Mouse (Mus musculus) forebrain, embryonic 11.5 days (tissue): Measurements from ENCODE around the gene Hspa1l. TPM values are rescaled to one million over a fixed set of nuclear protein-coding genes. Genes with fewer than 3 reads are reported as not detected.
"Not testable (repeated sequence)": the region's sequence is repeated elsewhere in the genome, so short reads cannot be mapped to it uniquely, and the experiment has no call there.

ENCODE experiments used
- ATAC-seq: fragments of 200-750 bp; cut with Nextera tagmentation; replicated peaks from 2 replicates; pipeline ENCODE4 v1.8.0; 2017; ENCODE audit warnings: moderate TSS enrichment; ENCODE audit not compliant: low FRiP score
- DNase-seq: peaks from one replicate; pipeline ENCODE4 v3.0.0-alpha.2; 2017; ENCODE audit warnings: low spot score
- H3K27ac ChIP-seq: fragments of 300-500 bp; sonication (generic); 2 replicates; pipeline ENCODE4 v1.5.1; 2014; ENCODE audit warnings: low read depth, low read length
- H3K27me3 ChIP-seq: fragments of 300-500 bp; sonication (generic); 2 replicates; pipeline ENCODE4 v1.6.1; 2014; ENCODE audit warnings: mild to moderate bottlenecking, low read length, mixed read lengths; ENCODE audit not compliant: control insufficient read depth, insufficient read depth
- H3K36me3 ChIP-seq: fragments of 300-500 bp; sonication (generic); 2 replicates; pipeline ENCODE4 v1.6.1; 2014; ENCODE audit warnings: mild to moderate bottlenecking, low read length, moderate library complexity, mixed read lengths; ENCODE audit not compliant: control insufficient read depth, insufficient read depth
- H3K4me1 ChIP-seq: fragments of 300-500 bp; sonication (generic); replicated peaks from 2 replicates; pipeline ENCODE4 v1.6.1; 2014; ENCODE audit warnings: low read length, mixed read lengths; ENCODE audit not compliant: control insufficient read depth, insufficient read depth
- H3K4me2 ChIP-seq: fragments of 300-500 bp; sonication (generic); 2 replicates; pipeline ENCODE4 v1.6.1; 2014; ENCODE audit warnings: low read depth, mild to moderate bottlenecking, low read length, moderate library complexity, mixed read lengths; ENCODE audit not compliant: severe bottlenecking
- H3K4me3 ChIP-seq: fragments of 300-500 bp; sonication (generic); 2 replicates; pipeline ENCODE4 v1.5.1; 2014; ENCODE audit warnings: low read depth, low read length
- H3K9ac ChIP-seq: fragments of 300-500 bp; sonication (generic); 2 replicates; pipeline ENCODE4 v1.6.1; 2014; ENCODE audit warnings: low read length
- H3K9me3 ChIP-seq: fragments of 300-500 bp; sonication (generic); 2 replicates; pipeline ENCODE4 v1.6.1; 2016; ENCODE audit warnings: low read length, mixed read lengths; ENCODE audit not compliant: control insufficient read depth
- WGBS: fragments of 180-500 bp; shearing (Covaris S2); extraction: QIAGEN DNeasy Blood & Tissue Kit; methylation state at CpG from one replicate; pipeline ENCODE4 v1.1.7; 2014; 5-methylcytosine and 5-hydroxymethylcytosine counted together
- polyA plus RNA-seq: library from polyadenylated mRNA; unstranded; fragments of >200 nt; fragmentation: Nextera tagmentation; extraction: Ambion mirVana; gene quantifications from 2 replicates; pipeline ENCODE4 v1.2.1, GENCODE M21; 2014

Hspa1l gene
- 1.7 and 1.8 TPM in 2 replicates for polyA plus RNA-seq

DNA sequence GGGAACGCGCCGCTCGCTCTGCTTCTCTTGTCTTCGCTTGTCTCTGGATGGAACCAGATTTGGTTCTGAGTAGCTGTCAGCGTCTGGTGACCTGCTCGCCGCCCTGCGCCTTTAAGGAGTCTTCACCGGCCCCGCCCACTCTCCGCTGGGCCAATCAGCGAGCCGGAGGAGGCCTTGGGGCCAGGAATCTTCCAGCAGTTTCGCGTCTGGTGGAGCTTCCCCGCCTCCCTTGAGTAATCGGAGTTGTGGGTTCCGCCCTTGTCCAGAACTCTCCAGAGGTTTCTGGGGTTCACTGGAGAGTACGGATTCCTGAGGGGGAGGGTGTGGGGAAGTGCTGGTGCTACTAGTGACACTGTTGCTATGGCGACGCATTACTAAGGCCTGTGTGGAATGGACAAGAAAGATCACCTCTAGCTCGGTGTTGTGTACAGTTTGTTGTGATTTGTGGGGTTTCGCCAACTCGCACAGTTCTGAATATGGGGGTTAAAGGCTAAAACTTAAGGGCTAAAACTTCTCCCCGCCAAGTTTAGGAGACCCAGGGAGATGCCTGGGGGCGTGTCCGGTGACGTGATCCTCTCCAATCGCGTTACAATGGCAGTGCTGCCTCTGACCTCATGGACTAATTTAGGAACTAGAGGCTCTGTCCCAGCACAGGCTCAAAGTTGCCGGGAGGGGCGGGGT is at the start of gene Hspa1l, which contains the start of gene Hspa1a:
Hspa1l (plus strand) TSS at position 635 of the 681 bp plus-strand sequence.
Hspa1a (minus strand) TSS at position 88 of the 681 bp plus-strand sequence.
- H3K4me3 ChIP-seq, result peak within 1 kb of the TSS; percentile 32
- WGBS, result under 1% methylated on average over 28 of the region's 33 CpGs
- H3K36me3 ChIP-seq, H3K9me3 ChIP-seq, H3K27ac ChIP-seq, H3K4me1 ChIP-seq: not testable (repeated sequence)
- DNase-seq (peak; percentile 81), ATAC-seq (peak; percentile 94)
- H3K9ac ChIP-seq, result peak within 1 kb of the TSS; percentile 41
- H3K4me2 ChIP-seq, result peak within 1 kb of the TSS; percentile 79
- peaks cover 20% of the 10 kb centered on the region for H3K27me3 ChIP-seq

DNA sequence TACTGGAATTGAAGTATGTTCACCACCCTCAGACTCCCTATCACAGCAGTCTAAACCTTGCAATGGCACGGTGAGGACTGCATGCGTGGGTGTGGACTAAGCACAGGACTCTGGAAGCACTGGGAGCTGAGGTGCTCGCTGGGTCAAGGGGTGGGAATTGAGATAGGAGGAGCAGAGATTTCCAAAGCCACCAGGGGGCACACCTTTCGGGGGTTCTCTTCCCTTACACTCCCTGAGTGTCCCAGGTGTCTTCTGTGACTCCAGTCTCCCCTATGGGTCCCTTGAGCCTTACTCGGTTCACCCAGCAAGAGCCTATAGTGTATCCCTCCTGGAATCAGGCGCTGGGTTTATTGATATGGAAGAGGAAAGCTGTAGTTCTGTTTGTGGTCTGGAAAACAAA is 49.6 kb upstream of the Hspa1l start:
- no peak overlapping the region for H3K9ac ChIP-seq
- no peaks in the 10 kb centered on the region for H3K36me3 ChIP-seq
- H3K4me2 ChIP-seq, result no peak overlapping the region
- H3K4me1 ChIP-seq, result no peaks in the 10 kb centered on the region
- no peak overlapping the region for H3K4me3 ChIP-seq
- 51% methylated on average over 6 of the region's 6 CpGs for WGBS
- DNase-seq (no peak), ATAC-seq (no peak)
- no peaks in the 10 kb centered on the region for H3K9me3 ChIP-seq
- H3K27me3 ChIP-seq, result no peaks in the 10 kb centered on the region
- no peak overlapping the region for H3K27ac ChIP-seq

DNA sequence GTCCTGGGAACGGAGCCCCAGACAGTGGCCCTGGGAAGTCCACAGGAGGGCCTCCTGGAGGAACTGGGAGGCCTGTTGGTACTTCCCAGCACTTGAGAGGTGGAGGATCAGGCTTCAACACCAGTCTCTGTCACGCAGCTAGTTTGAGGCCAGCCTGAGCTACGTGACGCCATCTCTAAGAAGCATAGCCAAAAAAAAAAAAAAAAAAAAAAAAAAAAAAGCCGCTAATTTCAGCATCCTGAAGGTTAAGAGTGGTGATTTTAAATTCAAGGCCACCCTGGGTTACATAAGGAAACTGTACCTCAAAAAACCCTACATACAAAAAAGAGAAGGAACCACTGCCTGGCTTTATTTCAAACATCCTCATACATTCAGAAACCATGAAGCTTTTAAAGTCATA is 48.2 kb upstream of the Hspa1l start:
- Histone ChIP-seq H3K4me2 (no peak overlapping the region), H3K27me3 (no peaks in the 10 kb centered on the region), H3K4me3 (no peak overlapping the region), H3K9ac (no peak overlapping the region), H3K4me1 (no peaks in the 10 kb centered on the region), H3K36me3 (no peaks in the 10 kb centered on the region), H3K27ac (no peak overlapping the region), H3K9me3 (no peaks in the 10 kb centered on the region)
- DNase-seq (no peak), ATAC-seq (no peak)
- WGBS, result 73% methylated on average over 5 of the region's 5 CpGs

DNA sequence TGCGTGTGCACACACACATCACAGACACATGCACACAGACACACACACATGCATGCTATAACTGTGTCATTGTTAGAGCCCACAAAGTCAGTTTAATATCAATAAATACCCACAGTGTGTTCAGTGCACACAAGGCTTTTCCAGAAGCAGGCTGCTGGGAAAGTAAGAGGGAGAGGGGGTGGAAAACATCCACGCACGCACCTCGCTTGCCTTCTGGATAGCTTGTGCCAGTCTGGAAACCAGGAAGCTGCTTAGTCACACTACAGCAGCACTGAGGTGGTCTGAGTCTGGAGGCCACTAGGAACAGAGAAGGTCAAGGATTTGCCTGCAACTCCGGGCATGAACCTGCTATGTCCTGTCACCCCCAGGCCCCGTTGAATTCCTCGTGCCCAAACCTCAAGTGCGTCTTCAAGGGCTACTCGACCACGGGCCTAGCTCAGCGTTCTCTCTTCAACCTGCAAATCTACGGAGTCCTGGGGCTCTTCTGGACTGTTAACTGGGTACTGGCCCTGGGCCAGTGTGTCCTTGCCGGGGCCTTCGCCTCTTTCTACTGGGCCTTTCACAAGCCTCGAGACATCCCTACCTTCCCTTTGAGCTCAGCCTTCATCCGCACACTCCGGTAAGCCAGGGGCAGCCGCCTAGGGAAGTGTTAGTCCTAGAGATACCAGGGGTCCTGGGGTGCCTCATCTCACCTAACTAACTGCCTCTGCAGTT is 45.0 kb upstream of the Hspa1l start:
- H3K4me1 ChIP-seq, result 0 out of 2 replicates have a peak, but pooled peaks cover 4% of the 10 kb centered on the region
- no peaks in the 10 kb centered on the region for H3K9me3 ChIP-seq
- H3K4me3 ChIP-seq, result no peak overlapping the region
- ATAC-seq (no peak), DNase-seq (no peak)
- H3K36me3 ChIP-seq, result no peaks in the 10 kb centered on the region
- H3K27me3 ChIP-seq, result no peaks in the 10 kb centered on the region
- H3K9ac ChIP-seq, result no peak overlapping the region
- no peak overlapping the region for H3K27ac ChIP-seq
- 89% methylated on average over 18 of the region's 18 CpGs for WGBS
- H3K4me2 ChIP-seq, result no peak overlapping the region

DNA sequence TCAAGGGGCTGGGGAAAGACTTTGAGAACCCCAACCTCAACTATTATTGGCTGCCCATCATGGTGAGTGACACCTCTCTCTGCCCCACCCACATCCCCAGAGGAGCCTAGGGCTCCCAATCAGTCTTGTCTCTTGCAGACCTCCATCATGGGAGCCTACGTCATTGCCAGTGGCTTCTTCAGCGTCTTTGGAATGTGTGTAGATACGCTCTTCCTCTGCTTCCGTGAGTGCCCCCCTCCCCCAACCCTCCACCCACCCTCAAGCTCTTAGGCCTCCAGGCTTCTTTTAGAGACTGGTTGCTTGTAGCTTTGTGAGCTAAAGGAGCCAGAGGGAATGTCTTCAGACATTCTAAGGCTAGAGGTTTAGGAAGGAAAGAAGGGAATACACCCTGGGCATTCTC is 43.7 kb upstream of the Hspa1l start:
- no peak for ATAC-seq
- WGBS, result 85% methylated on average over 4 of the region's 4 CpGs
- no peak for DNase-seq

DNA sequence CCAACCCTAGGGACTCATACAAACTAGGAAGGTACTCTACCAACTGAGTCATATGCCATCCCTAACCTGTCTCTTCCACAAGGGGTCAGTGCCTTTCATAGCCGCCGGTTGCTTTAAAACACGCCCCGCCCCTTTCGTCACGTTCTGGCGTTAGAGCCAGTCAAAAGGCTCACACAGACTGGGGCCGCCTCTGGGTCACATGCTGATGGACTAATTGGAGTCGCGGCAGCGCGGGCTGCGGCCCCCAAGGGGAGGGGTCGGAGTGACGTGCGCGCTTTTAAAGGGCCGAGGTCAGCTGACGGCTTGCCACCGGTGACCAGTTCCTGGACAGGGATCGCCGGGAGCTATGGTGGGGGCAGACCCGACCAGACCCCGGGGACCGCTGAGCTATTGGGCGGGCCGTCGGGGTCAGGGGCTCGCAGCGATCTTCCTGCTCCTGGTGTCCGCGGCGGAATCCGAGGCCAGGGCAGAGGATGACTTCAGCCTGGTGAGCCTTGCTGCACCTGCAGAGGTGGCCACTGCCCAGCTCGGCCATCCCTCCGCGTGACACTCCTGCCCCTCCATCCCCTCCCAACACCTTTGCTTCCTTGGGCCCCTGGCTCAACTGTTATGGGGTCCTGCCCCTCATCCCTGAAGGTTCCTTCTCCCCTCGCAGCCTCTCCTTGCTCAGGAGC is 41.3 kb upstream of the Hspa1l start, which contains the start of gene Neu1:
Neu1 (plus strand) TSS at position 193 of the 674 bp plus-strand sequence.
- peak within 1 kb of the TSS; percentile 70 for H3K9ac ChIP-seq
- H3K4me3 ChIP-seq, result peak within 1 kb of the TSS; percentile 61
- ATAC-seq, result peak; percentile 97
- H3K4me1 ChIP-seq, result 0 out of 2 replicates have a peak, but pooled peaks cover 4% of the 10 kb centered on the region
- under 1% methylated on average over 38 of the region's 38 CpGs for WGBS
- H3K9me3 ChIP-seq, result no peaks in the 10 kb centered on the region
- no peaks in the 10 kb centered on the region for H3K27me3 ChIP-seq
- no peak within 1 kb of the TSS for H3K27ac ChIP-seq
- DNase-seq, result peak; percentile 97
- peak within 1 kb of the TSS; percentile 93 for H3K4me2 ChIP-seq
- H3K36me3 ChIP-seq, result no peaks in the 10 kb centered on the region

More for the DNA sequence above, 43.7 kb upstream of the Hspa1l start:
- Histone ChIP-seq H3K9ac (no peak overlapping the region), H3K4me1 (0 out of 2 replicates have a peak, but pooled peaks cover 4% of the 10 kb centered on the region), H3K27ac (no peak overlapping the region), H3K27me3 (no peaks in the 10 kb centered on the region), H3K36me3 (no peaks in the 10 kb centered on the region), H3K4me3 (no peak overlapping the region), H3K4me2 (no peak overlapping the region), H3K9me3 (no peaks in the 10 kb centered on the region)

DNA sequence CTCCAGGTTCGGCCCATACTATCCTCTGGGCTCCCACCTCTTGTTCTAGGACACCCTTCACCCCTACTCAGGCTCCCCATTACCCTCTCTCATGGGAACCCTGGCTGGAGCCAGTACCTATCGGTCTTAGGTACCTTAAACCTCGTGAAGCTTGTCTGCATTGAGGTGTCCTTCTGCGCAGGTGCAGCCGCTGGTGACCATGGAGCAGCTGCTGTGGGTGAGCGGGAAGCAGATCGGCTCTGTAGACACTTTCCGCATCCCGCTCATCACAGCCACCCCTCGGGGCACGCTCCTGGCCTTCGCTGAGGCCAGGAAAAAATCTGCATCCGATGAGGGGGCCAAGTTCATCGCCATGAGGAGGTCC is 40.8 kb upstream of the Hspa1l start:
- H3K27me3 ChIP-seq, result no peaks in the 10 kb centered on the region
- H3K9ac ChIP-seq, result peak overlapping the region; percentile 70
- H3K4me1 ChIP-seq, result 0 out of 2 replicates have a peak, but pooled peaks cover 4% of the 10 kb centered on the region
- H3K9me3 ChIP-seq, result no peaks in the 10 kb centered on the region
- no peaks in the 10 kb centered on the region for H3K36me3 ChIP-seq
- no peak overlapping the region for H3K27ac ChIP-seq
- ATAC-seq (no peak; the same call in 1 of the 2 replicates), DNase-seq (no peak)
- H3K4me3 ChIP-seq, result peak overlapping the region; percentile 61
- H3K4me2 ChIP-seq, result peak overlapping the region; percentile 93
- whole genome bisulfite sequencing, result 9% methylated on average over 14 of the region's 14 CpGs

DNA sequence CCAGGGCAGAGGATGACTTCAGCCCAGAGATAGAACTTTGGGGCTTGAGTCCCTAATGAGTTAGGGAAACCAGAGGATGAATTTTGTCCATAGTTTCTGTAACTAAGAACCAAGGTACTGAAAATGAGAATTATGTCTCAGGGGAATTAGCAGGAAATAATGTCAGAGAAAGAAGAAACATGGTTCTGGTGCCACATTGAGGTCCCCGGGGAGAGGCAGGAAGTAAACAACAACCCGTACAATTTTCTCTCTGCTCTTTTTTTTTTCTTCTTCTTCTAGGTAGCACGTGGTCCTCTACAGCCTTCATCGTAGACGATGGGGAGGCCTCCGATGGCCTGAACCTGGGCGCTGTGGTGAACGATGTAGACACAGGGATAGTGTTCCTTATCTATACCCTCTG is 40.2 kb upstream of the Hspa1l start:
- H3K9ac ChIP-seq, result peak overlapping the region; percentile 70
- no peaks in the 10 kb centered on the region for H3K36me3 ChIP-seq
- 90% methylated on average over 8 of the region's 8 CpGs for WGBS
- ATAC-seq (no peak), DNase-seq (no peak)
- 0 out of 2 replicates have a peak, but pooled peaks cover 4% of the 10 kb centered on the region for H3K4me1 ChIP-seq
- H3K4me3 ChIP-seq, result peak overlapping the region; percentile 61; the same call in 1 of the 2 replicates
- no peaks in the 10 kb centered on the region for H3K27me3 ChIP-seq
- peak overlapping the region; percentile 93 for H3K4me2 ChIP-seq
- no peaks in the 10 kb centered on the region for H3K9me3 ChIP-seq
- no peak overlapping the region for H3K27ac ChIP-seq
